Mouse (Mus musculus) C2C12 (cell line): Measurements from ENCODE around the gene Fam107b.

Source experiments
- CTCF ChIP-seq: IDR thresholded peaks from one replicate; pipeline ENCODE4 v1.5.1; 2011; ENCODE audit not compliant: control insufficient read depth, insufficient read depth, insufficient read length
- MAX ChIP-seq: IDR thresholded peaks from one replicate; pipeline ENCODE4 v1.6.1; 2011; ENCODE audit warnings: mild to moderate bottlenecking, control low read depth

- TF ChIP-seq MAX (no peak), CTCF (no peak)
Observed at GRCm38 (mm10) chr2:3770383-3770782, 200.1 kb downstream of the Fam107b start.
